Mouse (Mus musculus): ENCODE measurements at regions not wholly inside any gene's neighbourhood (a gene's known extent, or its start where the extent isn't known, plus 50 kb on each side); places are given as distances from the start of the nearest gene placed in this dataset.

- no peak for TF ChIP-seq CTCF (IDR thresholded peaks at IDR 0.05; ENCODE audit: low read depth, low read length)
- TF ChIP-seq POLR2AphosphoS5 (IDR thresholded peaks at IDR 0.05; ENCODE audit: insufficient replicate concordance, low read depth, low read length) = no peak
- TF ChIP-seq GATA1 (IDR thresholded peaks at IDR 0.05; ENCODE audit: borderline replicate concordance, low read length) = no peak
- no peak for TF ChIP-seq GATA2 (IDR thresholded peaks at IDR 0.05; ENCODE audit: borderline replicate concordance, low read depth, low read length)
Observed at GRCm38 (mm10) chr16:87172395-87172794, 181.6 kb upstream of the N6amt1 start.

Data from G1E (cell line).